Mouse (Mus musculus) liver, postnatal 0 days (tissue): ENCODE measurements around the gene Dhps. TPM values are rescaled to one million over a fixed set of nuclear protein-coding genes. Genes with fewer than 3 reads are reported as not detected.
A peak's percentile ranks its signal among the peaks of the same experiment; 100 is the strongest.
"Not testable (repeated sequence)": the region's sequence is repeated elsewhere in the genome, so short reads cannot be mapped to it uniquely, and the experiment has no call there.

Experiments
- ATAC-seq: fragments of 200-750 bp; cut with Nextera tagmentation; 2 replicates; pipeline ENCODE4 v1.8.0; 2017; ENCODE audit warnings: mild to moderate bottlenecking, moderate library complexity
- DNase-seq: peaks from one replicate; pipeline ENCODE4 v3.0.0-alpha.2; 2016
- H3K27ac ChIP-seq: fragments of 300-500 bp; sonication (generic); 2 replicates; pipeline ENCODE4 v1.5.1; 2014; ENCODE audit warnings: antibody characterized with exemption, moderate library complexity, mild to moderate bottlenecking, low read depth
- H3K27me3 ChIP-seq: fragments of 300-500 bp; sonication (generic); 2 replicates; pipeline ENCODE4 v1.6.1; 2014; ENCODE audit warnings: low read length, control low read depth, mixed read lengths; ENCODE audit not compliant: insufficient read depth
- H3K36me3 ChIP-seq: fragments of 300-500 bp; sonication (generic); replicated peaks from 2 replicates; pipeline ENCODE4 v1.6.1; 2014; ENCODE audit warnings: mild to moderate bottlenecking, control low read depth, low read length, moderate library complexity, mixed read lengths; ENCODE audit not compliant: insufficient read depth
- H3K4me1 ChIP-seq: fragments of 300-500 bp; sonication (generic); 2 replicates; pipeline ENCODE4 v1.6.1; 2014; ENCODE audit warnings: antibody characterized with exemption, mild to moderate bottlenecking, control low read depth; ENCODE audit not compliant: insufficient read depth
- H3K4me2 ChIP-seq: fragments of 300-500 bp; sonication (generic); 2 replicates; pipeline ENCODE4 v1.6.1; 2014; ENCODE audit warnings: low read depth, mild to moderate bottlenecking, low read length, moderate library complexity, mixed read lengths
- H3K4me3 ChIP-seq: fragments of 300-500 bp; sonication (generic); 2 replicates; pipeline ENCODE4 v1.5.1; 2014; ENCODE audit warnings: low read depth, low read length
- H3K9ac ChIP-seq: fragments of 300-500 bp; sonication (generic); replicated peaks from 2 replicates; pipeline ENCODE4 v1.6.1; 2014; ENCODE audit warnings: mild to moderate bottlenecking, moderate library complexity
- H3K9me3 ChIP-seq: fragments of 300-500 bp; sonication (generic); 2 replicates; pipeline ENCODE4 v1.6.1; 2016; ENCODE audit warnings: mild to moderate bottlenecking, control low read depth, low read length, mixed read lengths
- CTCF ChIP-seq: sonication (generic); IDR thresholded peaks from 2 replicates; pipeline ENCODE4 v1.5.1; 2016; ENCODE audit warnings: antibody characterized with exemption, low read depth
- EP300 ChIP-seq: IDR thresholded peaks from 2 replicates; pipeline ENCODE4 v1.6.1; 2016; ENCODE audit warnings: antibody characterized with exemption, low read depth, mild to moderate bottlenecking
- WGBS: fragments of 180-500 bp; shearing (Covaris S2); extraction: QIAGEN DNeasy Blood & Tissue Kit; methylation state at CpG from one replicate; pipeline ENCODE4 v1.1.7; 2014; ENCODE audit not compliant: insufficient replicate concordance; 5-methylcytosine and 5-hydroxymethylcytosine counted together
- microRNA-seq: library from miRNA; unstranded; fragments of <30 nt; microRNA quantifications from one replicate; pipeline ENCODE4, GENCODE M21; 2016
- polyA plus RNA-seq: library from polyadenylated mRNA; unstranded; fragments of >200 nt; fragmentation: Nextera tagmentation; extraction: Ambion mirVana; gene quantifications from 2 replicates; pipeline ENCODE4 v1.2.1, GENCODE M21; 2015

The Dhps gene
- polyA plus RNA-seq, 1 experiment from 2014 or later: 27.7 TPM

- H3K9me3 ChIP-seq: no peaks in the 10 kb centered on the region
- H3K4me2 ChIP-seq: peak overlapping the region; percentile 60
- H3K4me3 ChIP-seq: peak overlapping the region; percentile 49
- H3K36me3 ChIP-seq: 0 out of 2 replicates have a peak, but pooled peaks cover 4% of the 10 kb centered on the region
- H3K27me3 ChIP-seq: no peaks in the 10 kb centered on the region
- ATAC-seq (peak; percentile 80), DNase-seq (peak; percentile 83)
- H3K9ac ChIP-seq: peak overlapping the region; percentile 62
- WGBS: 11% methylated on average over 37 of the region's 37 CpGs
- peaks cover 3% of the 10 kb centered on the region; the same call in 1 of the 2 replicates for H3K4me1 ChIP-seq
- peak overlapping the region; percentile 72 for H3K27ac ChIP-seq
- peak; percentile 41 for TF ChIP-seq CTCF
- no peak for TF ChIP-seq EP300
These were observed 47.8 kb downstream of the Dhps start for GRCm38 (mm10) chr8:85119052-85119981.

DNA sequence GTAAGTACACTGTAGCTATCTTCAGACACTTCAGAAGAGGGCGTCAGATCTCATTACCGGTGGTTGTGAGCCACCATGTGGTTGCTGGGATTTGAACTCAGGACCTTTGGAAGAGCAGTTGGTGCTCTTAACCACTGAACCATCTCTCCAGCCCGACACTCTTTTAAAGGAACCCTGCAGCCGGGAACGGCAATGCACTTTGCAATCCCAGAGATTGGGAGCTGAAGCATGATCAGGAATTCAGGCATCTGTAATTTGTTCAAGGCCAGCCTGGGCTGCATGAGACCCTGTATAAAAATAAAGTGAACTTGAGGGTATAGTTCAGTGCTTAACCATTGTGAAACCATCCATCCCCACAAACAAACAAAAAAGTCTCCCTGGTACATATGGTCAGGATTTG, 48.7 kb downstream of the Dhps start:
- not testable (repeated sequence) for H3K4me2 ChIP-seq, H3K27me3 ChIP-seq, DNase-seq, H3K9ac ChIP-seq, H3K36me3 ChIP-seq, H3K9me3 ChIP-seq, H3K27ac ChIP-seq, ATAC-seq, H3K4me1 ChIP-seq, H3K4me3 ChIP-seq
- 80% methylated on average over 5 of the region's 5 CpGs for WGBS

GRCm38 (mm10) chr8:85122995-85123394, 51.4 kb downstream of the Dhps start, which contains the start of gene Zfp791:
Gene Zfp791, minus strand, starts transcription at chr8:85123095.
- TF ChIP-seq EP300: no peak
- TF ChIP-seq CTCF: no peak
- ATAC-seq (no peak), DNase-seq (no peak)
- H3K27ac ChIP-seq: no peak within 1 kb of the TSS
- 73% methylated on average over 3 of the region's 3 CpGs for WGBS
- H3K9ac ChIP-seq: no peak within 1 kb of the TSS
- no peaks in the 10 kb centered on the region for H3K4me1 ChIP-seq
- H3K9me3 ChIP-seq: no peaks in the 10 kb centered on the region
- H3K27me3 ChIP-seq: no peaks in the 10 kb centered on the region
- H3K4me3 ChIP-seq: no peak within 1 kb of the TSS
- no peaks in the 10 kb centered on the region for H3K36me3 ChIP-seq
- no peak within 1 kb of the TSS for H3K4me2 ChIP-seq

GRCm38 (mm10) chr8:85123691-85124090, 52.1 kb downstream of the Dhps start:
- Histone ChIP-seq H3K9me3 (no peaks in the 10 kb centered on the region), H3K4me1 (no peaks in the 10 kb centered on the region), H3K27ac (no peak overlapping the region), H3K9ac (no peak overlapping the region), H3K4me2 (no peak overlapping the region), H3K36me3 (no peaks in the 10 kb centered on the region), H3K4me3 (no peak overlapping the region), H3K27me3 (no peaks in the 10 kb centered on the region)
- 87% methylated on average over 8 of the region's 8 CpGs for WGBS
- ATAC-seq: no peak
- TF ChIP-seq EP300 (no peak), CTCF (no peak)
- DNase-seq: no peak

Small RNAs within 50 kb of the gene (microRNA-seq; reads per million reads assigned to microRNA genes)
- gene Gm23388: 1.2 reads per million
- gene Mir7070: 1.6 reads per million

Other genes with a start within 250 kb of the Dhps start
- 2.4 and 2.5 TPM in 2 replicates for gene Dand5, start 248.9 kb upstream of the Dhps start, polyA plus RNA-seq
- gene Gadd45gip1, start 240.2 kb upstream of the Dhps start, polyA plus RNA-seq: 31.9 and 34.9 TPM in 2 replicates
- 154 and 164 TPM in 2 replicates for gene Rad23a, start 231.1 kb upstream of the Dhps start, polyA plus RNA-seq
- 331 and 375 TPM in 2 replicates for gene Calr, start 224.8 kb upstream of the Dhps start, polyA plus RNA-seq
- 30.3 and 33.6 TPM in 2 replicates for gene Farsa, start 214.8 kb upstream of the Dhps start, polyA plus RNA-seq
- 30.6 and 31.2 TPM in 2 replicates for gene Syce2, start 199.6 kb upstream of the Dhps start, polyA plus RNA-seq
- 139 and 141 TPM in 2 replicates for gene Gcdh, start 177.8 kb upstream of the Dhps start, polyA plus RNA-seq
- 133 and 149 TPM in 2 replicates for gene Klf1, start 169.8 kb upstream of the Dhps start, polyA plus RNA-seq
- gene Dnase2a, start 163.2 kb upstream of the Dhps start, polyA plus RNA-seq: 15.4 and 16.0 TPM in 2 replicates
- gene Mast1, start 134.4 kb upstream of the Dhps start, polyA plus RNA-seq: 0.07 TPM in 1 of 2 replicates, not detected in the other
- 0.09 TPM in 1 of 2 replicates, not detected in the other for gene Rtbdn, start 124.8 kb upstream of the Dhps start, polyA plus RNA-seq
- gene Gm49661, start 102.3 kb upstream of the Dhps start, polyA plus RNA-seq: 0.89 TPM in 1 of 2 replicates, not detected in the other
- gene Prdx2, start 102.2 kb upstream of the Dhps start, polyA plus RNA-seq: 780 and 831 TPM in 2 replicates
- gene Rnaseh2a, start 102.0 kb upstream of the Dhps start, polyA plus RNA-seq: 67.1 and 70.8 TPM in 2 replicates
- 14.2 and 21.9 TPM in 2 replicates for gene Junb, start 93.0 kb upstream of the Dhps start, polyA plus RNA-seq
- 12.0 and 12.2 TPM in 2 replicates for gene Hook2, start 81.2 kb upstream of the Dhps start, polyA plus RNA-seq
- not detected in 2 replicates for gene Best2, start 57.2 kb upstream of the Dhps start, polyA plus RNA-seq
- gene Asna1, start 46.5 kb upstream of the Dhps start, polyA plus RNA-seq: 33.2 and 34.4 TPM in 2 replicates
- gene Trir, start 44.9 kb upstream of the Dhps start, polyA plus RNA-seq: 63.0 and 73.6 TPM in 2 replicates
- 7.6 and 8.2 TPM in 2 replicates for gene Tnpo2, start 34.8 kb upstream of the Dhps start, polyA plus RNA-seq
- gene Fbxw9, start 11.7 kb upstream of the Dhps start, polyA plus RNA-seq: 14.4 and 14.9 TPM in 2 replicates
- gene Gm5741, start 3.8 kb upstream of the Dhps start, polyA plus RNA-seq: not detected in 2 replicates
- gene Wdr83os, start 9.0 kb downstream of the Dhps start, polyA plus RNA-seq: 63.5 and 66.8 TPM in 2 replicates
- gene Wdr83, start 9.5 kb downstream of the Dhps start, polyA plus RNA-seq: 17.6 and 18.4 TPM in 2 replicates
- gene Man2b1, start 11.5 kb downstream of the Dhps start, polyA plus RNA-seq: 42.6 and 44.6 TPM in 2 replicates
- gene Zfp791, start 51.3 kb downstream of the Dhps start, polyA plus RNA-seq: 2.0 and 5.2 TPM in 2 replicates
- gene Cks1brt, start 80.2 kb downstream of the Dhps start, polyA plus RNA-seq: not detected in 2 replicates
- not detected in 2 replicates for gene Olfr371, start 154.2 kb downstream of the Dhps start, polyA plus RNA-seq
- 40.1 and 46.3 TPM in 2 replicates for gene Orc6, start 227.9 kb downstream of the Dhps start, polyA plus RNA-seq
- 48.1 and 54.6 TPM in 2 replicates for gene Vps35, start 228.0 kb downstream of the Dhps start, polyA plus RNA-seq